Mouse (Mus musculus) myocyte (in vitro differentiated cells): ENCODE measurements around the gene Hectd4.

Experiments
- MAX ChIP-seq: IDR thresholded peaks from one replicate; pipeline ENCODE4 v1.6.1; 2011; ENCODE audit warnings: low read depth, mild to moderate bottlenecking, control low read depth
- MYOD1 ChIP-seq, 3 experiments: IDR thresholded peaks; one replicate each; pipeline ENCODE4 v1.6.1; 2011; ENCODE audit warnings: control low read depth in 2 of 3, low read depth in 2 of 3, mild to moderate bottlenecking in 2 of 3, moderate library complexity in 1 of 3; ENCODE audit not compliant: insufficient read length in 2 of 3, control insufficient read depth in 1 of 3
- POLR2A ChIP-seq: IDR thresholded peaks from one replicate; pipeline ENCODE4 v1.6.1; 2011; ENCODE audit warnings: low read depth, mild to moderate bottlenecking, control low read depth, moderate library complexity; ENCODE audit not compliant: insufficient read length

- TF ChIP-seq POLR2A (no peak), MYOD1 (IDR thresholded peaks at IDR 0.05; ENCODE audit: control insufficient read depth in 1 of 3, insufficient read length in 2 of 3, low read depth in 2 of 3) (peak in 2 of 3 experiments; percentile 1 to 25), MAX (no peak)
Observed at GRCm38 (mm10) chr5:121363441-121363840, 143.4 kb downstream of the Hectd4 start.
